Mouse (Mus musculus) CH12.LX (cell line): ENCODE measurements at regions not wholly inside any gene's neighbourhood (a gene's known extent, or its start where the extent isn't known, plus 50 kb on each side); places are given as distances from the start of the nearest gene placed in this dataset.

Source experiments
- HCFC1 ChIP-seq: IDR thresholded peaks from 2 replicates; pipeline ENCODE4 v1.6.1; 2012; ENCODE audit warnings: low read depth, mild to moderate bottlenecking, inconsistent platforms, low read length, improper control_type of control experiment
- MAX ChIP-seq: IDR thresholded peaks from 2 replicates; pipeline ENCODE4 v1.6.1; 2011; ENCODE audit warnings: low read length, improper control_type of control experiment
- NELFE ChIP-seq: IDR thresholded peaks from 2 replicates; pipeline ENCODE4 v1.6.1; 2011; ENCODE audit warnings: low read depth, low read length, improper control_type of control experiment
- TCF12 ChIP-seq: IDR thresholded peaks from 2 replicates; pipeline ENCODE4 v1.6.1; 2014; ENCODE audit warnings: low read depth, mild to moderate bottlenecking, inconsistent platforms, low read length, improper control_type of control experiment
- ZNF384 ChIP-seq: IDR thresholded peaks from 2 replicates; pipeline ENCODE4 v1.6.1; 2012; ENCODE audit warnings: low read depth, low read length, improper control_type of control experiment, inconsistent platforms

- TF ChIP-seq ZNF384 (no peak), NELFE (no peak), TCF12 (no peak), HCFC1 (no peak), MAX (no peak)
Observed at GRCm38 (mm10) chr4:71539200-71539599, 218.6 kb downstream of the Gm11232 start.
